ENCODE assay signal across 8 mouse cellular contexts in the genomic region with DNA sequence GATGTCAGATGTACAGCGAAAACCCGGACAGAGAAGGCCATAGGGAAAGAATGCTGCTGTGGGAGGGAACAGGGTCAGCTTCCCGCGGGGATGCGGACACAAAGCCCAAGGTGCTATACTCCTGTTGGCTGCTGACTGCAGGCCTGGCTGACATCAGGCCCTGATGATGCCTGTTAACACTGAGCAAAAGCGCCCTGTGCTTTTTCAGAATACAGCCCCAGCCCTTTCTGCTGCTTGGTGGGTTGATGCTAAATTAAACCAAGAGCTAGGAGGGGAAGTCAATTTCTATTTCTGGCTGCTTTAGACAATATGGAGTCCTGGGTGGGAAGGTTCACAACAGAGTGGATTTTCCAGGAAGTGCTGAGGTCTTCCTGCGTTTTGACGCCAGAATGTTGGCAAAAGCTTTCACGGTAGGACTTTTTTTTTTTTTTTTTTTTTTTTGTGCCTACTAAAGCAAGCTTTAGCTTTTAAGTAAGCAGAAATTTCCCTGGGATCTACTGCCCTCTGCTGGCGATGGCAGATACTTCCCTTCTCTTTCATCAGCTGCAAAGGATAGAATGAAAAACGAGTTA.
DNase-seq lines count a peak whose midpoint lies in the region; ATAC-seq and TF ChIP-seq lines count a peak whose summit lies in the region.

No protein-coding gene starts in this region.

- 0 out of 2 replicates have a peak, but pooled peaks cover 4% of the 10 kb centered on the region for H3K9me3 ChIP-seq in heart, embryonic 13.5 days
- no peaks in the 10 kb centered on the region for H3K9me3 ChIP-seq in kidney, postnatal 0 days (replicated peaks; ENCODE audit: low read length)
- H3K9me3 ChIP-seq in neural tube, embryonic 12.5 days: no peaks in the 10 kb centered on the region

- ATAC-seq in heart, embryonic 13.5 days (ENCODE audit: extremely low read depth, insufficient number of reproducible peaks, low FRiP score, low TSS enrichment): peak; percentile 33
- ATAC-seq in kidney, postnatal 0 days (replicated peaks; ENCODE audit: low FRiP score, low read depth): no peak; the same call in 1 of the 2 replicates
- no peak for ATAC-seq in neural tube, embryonic 12.5 days (ENCODE audit: low FRiP score, low read depth)

- no peaks in the 10 kb centered on the region for H3K79me2 ChIP-seq in liver, adult 2 months (ENCODE audit: control insufficient read depth, insufficient read depth, low read length)

- no peak for TF ChIP-seq CTCF in embryonic fibroblast, embryonic 13.5 days (IDR thresholded peaks at IDR 0.05; ENCODE audit: borderline replicate concordance, insufficient read depth, low read length)
- peak; percentile 82 for TF ChIP-seq CTCF in kidney, postnatal 0 days (IDR thresholded peaks at IDR 0.05; ENCODE audit: low read depth)
- peak; percentile 18; the same call in 1 of the 2 replicates for TF ChIP-seq CTCF in liver, adult 2 months (IDR thresholded peaks at IDR 0.05; ENCODE audit: low read depth, low read length)
- no peak for TF ChIP-seq CTCF in testis, adult 2 months (IDR thresholded peaks at IDR 0.05; ENCODE audit: control insufficient read depth, insufficient read depth, insufficient replicate concordance, low read depth, low read length)

- H3K4me1 ChIP-seq in embryonic fibroblast, embryonic 13.5 days (ENCODE audit: control insufficient read depth, insufficient read depth, low read length): peaks cover 7% of the 10 kb centered on the region
- peaks cover 39% of the 10 kb centered on the region for H3K4me1 ChIP-seq in heart, embryonic 13.5 days
- H3K4me1 ChIP-seq in kidney, postnatal 0 days (replicated peaks; ENCODE audit: insufficient read depth, low read length): peaks cover 29% of the 10 kb centered on the region
- H3K4me1 ChIP-seq in liver, adult 2 months (ENCODE audit: control insufficient read depth, insufficient read depth, low read length): peaks cover 2% of the 10 kb centered on the region; the same call in 1 of the 2 replicates
- peaks cover 27% of the 10 kb centered on the region for H3K4me1 ChIP-seq in neural tube, embryonic 12.5 days
- H3K4me1 ChIP-seq in testis, adult 2 months (ENCODE audit: control insufficient read depth, insufficient read depth, low read length): peaks cover 10% of the 10 kb centered on the region

- H3K27me3 ChIP-seq in heart, embryonic 13.5 days (replicated peaks): no peaks in the 10 kb centered on the region
- H3K27me3 ChIP-seq in kidney, postnatal 0 days (ENCODE audit: insufficient read depth, low read length): no peaks in the 10 kb centered on the region
- no peaks in the 10 kb centered on the region for H3K27me3 ChIP-seq in liver, adult 2 months (ENCODE audit: control insufficient read depth, insufficient read depth, low read length)
- no peaks in the 10 kb centered on the region for H3K27me3 ChIP-seq in neural tube, embryonic 12.5 days (replicated peaks)
- H3K27me3 ChIP-seq in testis, adult 2 months (ENCODE audit: control insufficient read depth, insufficient read depth, low read length): no peaks in the 10 kb centered on the region

- peak overlapping the region; percentile 59 for H3K4me2 ChIP-seq in heart, embryonic 13.5 days
- H3K4me2 ChIP-seq in kidney, postnatal 0 days (ENCODE audit: low read length): peak overlapping the region; percentile 34; the same call in 1 of the 2 replicates
- H3K4me2 ChIP-seq in neural tube, embryonic 12.5 days (replicated peaks): peak overlapping the region; percentile 46

- H3K27ac ChIP-seq in embryonic fibroblast, embryonic 13.5 days (ENCODE audit: insufficient read depth, low read length): peak overlapping the region; percentile 5; the same call in 1 of the 2 replicates
- peak overlapping the region; percentile 94 for H3K27ac ChIP-seq in heart, embryonic 13.5 days (replicated peaks)
- peak overlapping the region; percentile 79 for H3K27ac ChIP-seq in kidney, postnatal 0 days
- peak overlapping the region; percentile 50 for H3K27ac ChIP-seq in liver, adult 2 months (replicated peaks; ENCODE audit: insufficient read depth, low read depth, low read length)
- H3K27ac ChIP-seq in neural tube, embryonic 12.5 days: no peak overlapping the region
- peak overlapping the region; percentile 30; the same call in 1 of the 2 replicates for H3K27ac ChIP-seq in testis, adult 2 months (ENCODE audit: control insufficient read depth, insufficient read depth, low read depth, low read length)

- peak overlapping the region; percentile 69 for H3K9ac ChIP-seq in heart, embryonic 13.5 days
- no peak overlapping the region for H3K9ac ChIP-seq in kidney, postnatal 0 days (ENCODE audit: low read depth, low read length)
- no peak overlapping the region for H3K9ac ChIP-seq in liver, adult 2 months (ENCODE audit: low read depth, low read length)
- no peak overlapping the region for H3K9ac ChIP-seq in neural tube, embryonic 12.5 days

- 2% methylated on average over 11 of the region's 11 CpGs for WGBS in heart, embryonic 13.5 days
- 6% methylated on average over 11 of the region's 11 CpGs for WGBS in kidney, postnatal 0 days
- WGBS in liver, adult 2 months: 15% methylated on average over 11 of the region's 11 CpGs
- 6% methylated on average over 11 of the region's 11 CpGs for WGBS in neural tube, embryonic 12.5 days

- H3K4me3 ChIP-seq in embryonic fibroblast, embryonic 13.5 days (ENCODE audit: insufficient read depth, low read length): no peak overlapping the region
- peak overlapping the region; percentile 18 for H3K4me3 ChIP-seq in heart, embryonic 13.5 days
- no peak overlapping the region for H3K4me3 ChIP-seq in kidney, postnatal 0 days (replicated peaks; ENCODE audit: low read depth, low read length)
- no peak overlapping the region for H3K4me3 ChIP-seq in liver, adult 2 months (ENCODE audit: insufficient read depth, low read depth, low read length)
- no peak overlapping the region for H3K4me3 ChIP-seq in neural tube, embryonic 12.5 days
- no peak overlapping the region for H3K4me3 ChIP-seq in testis, adult 2 months (ENCODE audit: control insufficient read depth, low read depth, low read length)

- no peaks in the 10 kb centered on the region for H3K36me3 ChIP-seq in heart, embryonic 13.5 days
- no peaks in the 10 kb centered on the region for H3K36me3 ChIP-seq in kidney, postnatal 0 days (ENCODE audit: insufficient read depth, low read length)
- H3K36me3 ChIP-seq in liver, adult 2 months (ENCODE audit: control insufficient read depth, insufficient read depth, low read length): no peaks in the 10 kb centered on the region
- H3K36me3 ChIP-seq in neural tube, embryonic 12.5 days: no peaks in the 10 kb centered on the region
- no peaks in the 10 kb centered on the region for H3K36me3 ChIP-seq in testis, adult 2 months (ENCODE audit: control insufficient read depth, insufficient read depth, low read length)

- 0 out of 2 replicates have a peak, but pooled peaks have one; percentile 11 for TF ChIP-seq POLR2A in embryonic fibroblast, embryonic 13.5 days (IDR thresholded peaks at IDR 0.05; ENCODE audit: low read depth, low read length)
- no peak for TF ChIP-seq POLR2A in liver, adult 2 months (IDR thresholded peaks at IDR 0.05; ENCODE audit: extremely low read depth, insufficient read depth, low read length)
- no peak for TF ChIP-seq POLR2A in testis, adult 2 months (IDR thresholded peaks at IDR 0.05; ENCODE audit: control insufficient read depth, low read depth, low read length)

- peak; percentile 13 for DNase-seq in A20 (ENCODE audit: low read depth, low spot score)
- DNase-seq in adrenal gland, postnatal 4 days (ENCODE audit: low spot score in 2 of 2): peak; percentile 35 to 54
- peak; percentile 92 for DNase-seq in kidney, postnatal 0 days (ENCODE audit: low spot score)
- peak; percentile 45 for DNase-seq in liver, adult 2 months (ENCODE audit: extremely low read depth, low read depth, low spot score)

Comparison
In these comparisons a context has a peak if more than half of its experiments do, and no peak if none do; other contexts are left out.
1. DNase-seq: peak in every context shown above with its lines; median percentile 92 in kidney, postnatal 0 days; 45 in liver, adult 2 months; 44 in adrenal gland, postnatal 4 days; 13 in A20.
2. CTCF ChIP-seq: peak in kidney, postnatal 0 days (single experiment) and liver, adult 2 months (single experiment); none in embryonic fibroblast, embryonic 13.5 days (single experiment) and testis, adult 2 months (single experiment).
3. Peak in every context shown above with its lines, with median percentiles within 50 percentile points of each other: H3K4me2 ChIP-seq.